Mouse (Mus musculus) CH12.LX (cell line): ENCODE results near the gene Ncan.

ENCODE experiments used
- CHD1 ChIP-seq: IDR thresholded peaks from 2 replicates; pipeline ENCODE4 v1.6.1; 2012; ENCODE audit warnings: low read depth, low read length, improper control_type of control experiment, inconsistent platforms
- CTCF ChIP-seq, 2 experiments: IDR thresholded peaks in 1 of 2; conservative IDR thresholded peaks in 1 of 2; 2 replicates each; pipeline ENCODE4 v1.5.1; 2011 to 2012; ENCODE audit warnings: low read depth in 2 of 2, low read length in 2 of 2, improper control_type of control experiment in 1 of 2, inconsistent platforms in 1 of 2, mild to moderate bottlenecking in 1 of 2, moderate library complexity in 1 of 2
- EP300 ChIP-seq: IDR thresholded peaks from 2 replicates; pipeline ENCODE4 v1.6.1; 2011; ENCODE audit warnings: low read length, improper control_type of control experiment
- HCFC1 ChIP-seq: IDR thresholded peaks from 2 replicates; pipeline ENCODE4 v1.6.1; 2012; ENCODE audit warnings: low read depth, mild to moderate bottlenecking, inconsistent platforms, low read length, improper control_type of control experiment
- JUND ChIP-seq: conservative IDR thresholded peaks from 2 replicates; pipeline ENCODE4 v1.6.1; 2011; ENCODE audit warnings: low read depth, low read length, improper control_type of control experiment
- MAX ChIP-seq: IDR thresholded peaks from 2 replicates; pipeline ENCODE4 v1.6.1; 2011; ENCODE audit warnings: low read length, improper control_type of control experiment
- MXI1 ChIP-seq: IDR thresholded peaks from 2 replicates; pipeline ENCODE4 v1.6.1; 2011; ENCODE audit warnings: mild to moderate bottlenecking, low read depth, low read length, improper control_type of control experiment
- NRF1 ChIP-seq: IDR thresholded peaks from 2 replicates; pipeline ENCODE4 v1.6.1; 2014; ENCODE audit warnings: low read depth, mild to moderate bottlenecking, inconsistent platforms, low read length, improper control_type of control experiment, moderate library complexity
- POLR2A ChIP-seq: IDR thresholded peaks from 2 replicates; pipeline ENCODE4 v1.6.1; 2011; ENCODE audit warnings: low read depth, mild to moderate bottlenecking, improper control_type of control experiment, low read length
- POLR2AphosphoS2 ChIP-seq: IDR thresholded peaks from 2 replicates; pipeline ENCODE4 v1.6.1; 2011; ENCODE audit warnings: low read depth, low read length, improper control_type of control experiment
- ZNF384 ChIP-seq: IDR thresholded peaks from 2 replicates; pipeline ENCODE4 v1.6.1; 2012; ENCODE audit warnings: low read depth, low read length, improper control_type of control experiment, inconsistent platforms

- TF ChIP-seq CTCF (conservative IDR thresholded peaks at IDR 0.05 in 1 of 2, IDR thresholded peaks at IDR 0.05 in 1 of 2; ENCODE audit: low read depth in 2 of 2, low read length in 2 of 2) (no peak), MAX (no peak), POLR2AphosphoS2 (peak; percentile 91), POLR2A (peak; percentile 62), JUND (no peak), NRF1 (0 out of 2 replicates have a peak, but pooled peaks have one; percentile 1), EP300 (no peak), MXI1 (no peak), HCFC1 (no peak), CHD1 (0 out of 2 replicates have a peak, but pooled peaks have one; percentile 1), ZNF384 (no peak)
Observed at GRCm38 (mm10) chr8:70147678-70148607, 27.3 kb upstream of the Ncan start.
